Mouse (Mus musculus) kidney, embryonic 16.5 days (tissue): ENCODE results near the gene Nenf. TPM values are rescaled to one million over a fixed set of nuclear protein-coding genes. Genes with fewer than 3 reads are reported as not detected.

Experiments
- ATAC-seq: fragments of 200-750 bp; cut with Nextera tagmentation; 2 replicates; pipeline ENCODE4 v1.8.0; 2017; ENCODE audit warnings: moderate TSS enrichment; ENCODE audit not compliant: low FRiP score, low TSS enrichment
- H3K27ac ChIP-seq: fragments of 300-500 bp; sonication (generic); 2 replicates; pipeline ENCODE4 v1.5.1; 2014; ENCODE audit warnings: low read length
- H3K27me3 ChIP-seq: fragments of 300-500 bp; sonication (generic); 2 replicates; pipeline ENCODE4 v1.6.1; 2014; ENCODE audit warnings: low read length, control low read depth, mixed read lengths; ENCODE audit not compliant: insufficient read depth
- H3K36me3 ChIP-seq: fragments of 300-500 bp; sonication (generic); 2 replicates; pipeline ENCODE4 v1.6.1; 2014; ENCODE audit warnings: low read length, control low read depth, mixed read lengths; ENCODE audit not compliant: insufficient read depth
- H3K4me1 ChIP-seq: fragments of 300-500 bp; sonication (generic); 2 replicates; pipeline ENCODE4 v1.6.1; 2014; ENCODE audit warnings: low read length, control low read depth, mixed read lengths; ENCODE audit not compliant: insufficient read depth
- H3K4me2 ChIP-seq: fragments of 300-500 bp; sonication (generic); replicated peaks from 2 replicates; pipeline ENCODE4 v1.6.1; 2014; ENCODE audit warnings: low read depth, low read length
- H3K4me3 ChIP-seq: fragments of 300-500 bp; sonication (generic); 2 replicates; pipeline ENCODE4 v1.5.1; 2014; ENCODE audit warnings: mild to moderate bottlenecking, low read length
- H3K9ac ChIP-seq: fragments of 300-500 bp; sonication (generic); replicated peaks from 2 replicates; pipeline ENCODE4 v1.6.1; 2014; ENCODE audit warnings: low read length
- H3K9me3 ChIP-seq: fragments of 300-500 bp; sonication (generic); 2 replicates; pipeline ENCODE4 v1.6.1; 2016; ENCODE audit warnings: low read length, control low read depth
- WGBS: fragments of 180-500 bp; shearing (Covaris S2); extraction: QIAGEN DNeasy Blood & Tissue Kit; methylation state at CpG from one replicate; pipeline ENCODE4 v1.1.7; 2014; 5-methylcytosine and 5-hydroxymethylcytosine counted together
- polyA plus RNA-seq: library from polyadenylated mRNA; unstranded; fragments of >200 nt; fragmentation: Nextera tagmentation; extraction: Ambion mirVana; gene quantifications from 2 replicates; pipeline ENCODE4 v1.2.1, GENCODE M21; 2015

Nenf gene
- polyA plus RNA-seq, 1 experiment from 2014 or later = 92.6 TPM

DNA sequence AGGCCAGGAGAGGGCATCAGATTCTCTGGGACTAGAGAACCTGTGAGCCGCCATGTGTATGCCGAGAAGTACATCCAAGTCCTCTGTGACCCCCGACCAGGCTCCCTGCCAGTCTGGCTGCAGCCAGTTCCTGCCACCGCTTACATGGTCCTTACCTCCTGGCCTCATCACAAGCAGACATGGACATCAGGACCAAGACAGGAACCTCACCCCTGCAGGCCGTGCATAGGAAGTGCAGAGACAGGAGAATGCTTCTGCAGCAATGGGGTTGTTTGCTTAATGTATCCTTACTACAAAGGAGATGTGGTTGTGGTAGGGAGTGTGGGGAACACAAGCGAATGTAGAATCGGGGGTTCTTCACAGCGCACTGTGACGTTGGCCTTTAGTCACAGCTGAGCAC, 11.7 kb downstream of the Nenf start:
- ATAC-seq = no peak
- H3K27me3 ChIP-seq = no peaks in the 10 kb centered on the region
- H3K27ac ChIP-seq = no peak overlapping the region
- 0 out of 2 replicates have a peak, but pooled peaks cover 2% of the 10 kb centered on the region for H3K9me3 ChIP-seq
- H3K36me3 ChIP-seq = peaks cover 11% of the 10 kb centered on the region
- H3K4me3 ChIP-seq = no peak overlapping the region
- WGBS = 69% methylated on average over 9 of the region's 9 CpGs
- no peaks in the 10 kb centered on the region for H3K4me1 ChIP-seq
- H3K4me2 ChIP-seq = no peak overlapping the region
- no peak overlapping the region for H3K9ac ChIP-seq

DNA sequence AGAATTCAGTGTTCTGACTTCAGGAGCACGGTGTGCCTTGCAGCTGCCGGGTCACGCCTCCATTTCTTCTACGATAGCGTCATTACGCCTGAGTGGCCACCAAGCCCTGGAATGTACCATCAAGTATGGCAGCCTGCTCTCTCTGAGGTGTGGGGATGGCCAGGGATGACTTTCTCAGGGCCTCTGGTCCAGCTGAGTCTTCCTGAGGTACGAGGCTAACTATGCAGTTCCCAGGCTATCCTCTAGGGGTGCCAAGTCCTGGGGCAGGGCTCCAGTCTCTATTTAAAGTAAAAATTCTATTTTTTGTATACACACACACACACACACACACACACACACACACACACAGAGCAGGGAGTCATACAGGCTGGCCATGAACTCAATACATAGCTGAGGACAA, 12.4 kb downstream of the Nenf start:
- no peak overlapping the region for H3K9ac ChIP-seq
- no peak for ATAC-seq
- H3K4me3 ChIP-seq = no peak overlapping the region
- H3K27me3 ChIP-seq = no peaks in the 10 kb centered on the region
- WGBS = 66% methylated on average over 7 of the region's 7 CpGs
- peaks cover 11% of the 10 kb centered on the region for H3K36me3 ChIP-seq
- no peak overlapping the region for H3K27ac ChIP-seq
- H3K9me3 ChIP-seq = 0 out of 2 replicates have a peak, but pooled peaks cover 2% of the 10 kb centered on the region
- H3K4me1 ChIP-seq = no peaks in the 10 kb centered on the region
- no peak overlapping the region for H3K4me2 ChIP-seq

DNA sequence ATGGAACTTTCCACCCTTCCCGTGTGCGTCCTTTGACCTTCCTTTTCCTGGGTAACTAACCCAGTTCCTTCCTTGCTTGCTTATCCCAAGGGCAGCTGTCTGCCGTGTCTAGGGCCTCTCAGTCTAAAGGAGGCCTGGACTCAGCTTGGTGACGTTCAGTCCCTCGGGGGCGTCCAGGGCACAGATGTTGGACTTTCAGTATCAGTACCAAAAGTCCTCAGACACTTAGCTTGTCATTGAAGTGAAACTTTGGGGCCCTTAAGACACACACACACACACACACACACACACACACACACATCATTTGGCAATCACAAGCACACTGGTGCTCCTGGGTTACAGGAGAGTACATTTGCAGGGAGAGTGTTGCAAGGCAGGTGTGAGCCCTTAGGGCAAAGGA, 13.8 kb downstream of the Nenf start:
- Histone ChIP-seq H3K4me2 (no peak overlapping the region), H3K9me3 (0 out of 2 replicates have a peak, but pooled peaks cover 2% of the 10 kb centered on the region), H3K27me3 (no peaks in the 10 kb centered on the region), H3K9ac (no peak overlapping the region), H3K4me1 (no peaks in the 10 kb centered on the region), H3K27ac (no peak overlapping the region), H3K36me3 (peaks cover 11% of the 10 kb centered on the region), H3K4me3 (no peak overlapping the region)
- WGBS = 72% methylated on average over 6 of the region's 6 CpGs
- no peak for ATAC-seq

DNA sequence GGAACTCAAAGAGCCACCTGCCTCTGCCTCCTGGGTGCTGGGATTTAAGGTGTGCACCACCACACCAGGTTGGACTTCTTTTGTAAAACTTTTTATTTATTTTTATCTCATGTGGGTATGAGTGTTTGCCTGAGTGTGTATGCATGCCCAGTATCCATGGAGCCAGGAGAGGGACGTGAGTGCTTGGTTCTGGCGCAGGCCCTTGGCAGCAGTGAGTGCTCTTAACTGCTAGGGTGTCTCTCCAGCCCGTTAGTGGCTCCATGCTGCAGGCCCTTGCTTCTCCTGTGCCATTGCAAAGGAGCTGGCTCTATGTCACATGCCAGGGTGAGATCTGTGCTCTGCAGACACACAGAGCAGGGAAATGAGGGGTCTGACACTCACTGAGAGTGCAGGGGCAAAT, 14.3 kb downstream of the Nenf start:
- Histone ChIP-seq H3K4me3 (no peak overlapping the region), H3K9ac (no peak overlapping the region), H3K27me3 (no peaks in the 10 kb centered on the region), H3K4me2 (no peak overlapping the region), H3K9me3 (0 out of 2 replicates have a peak, but pooled peaks cover 2% of the 10 kb centered on the region), H3K36me3 (peaks cover 11% of the 10 kb centered on the region), H3K27ac (no peak overlapping the region), H3K4me1 (no peaks in the 10 kb centered on the region)
- ATAC-seq = no peak
- WGBS = 83% methylated on average over 3 of the region's 3 CpGs

DNA sequence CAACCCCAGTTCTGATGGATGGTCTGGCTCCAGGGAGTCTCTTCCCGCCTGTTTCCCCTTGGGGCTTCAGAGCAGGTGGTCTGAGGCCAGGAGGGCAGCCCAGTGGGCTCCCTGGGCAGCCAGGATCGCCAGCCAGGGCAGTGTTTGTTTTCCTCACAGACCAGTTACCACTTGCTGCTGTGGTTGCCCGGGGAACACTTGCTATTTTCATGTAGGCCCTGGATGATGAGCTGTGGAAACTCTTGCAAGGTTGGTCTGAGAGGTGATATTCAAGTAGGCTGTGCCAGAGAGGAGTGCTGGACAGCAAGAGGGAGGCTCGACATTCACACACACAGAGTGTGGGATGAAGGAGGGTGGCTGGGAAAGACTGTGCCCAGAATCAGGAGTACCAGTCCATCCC, 16.1 kb downstream of the Nenf start:
- Histone ChIP-seq H3K4me3 (no peak overlapping the region), H3K27ac (no peak overlapping the region), H3K4me1 (no peaks in the 10 kb centered on the region), H3K27me3 (no peaks in the 10 kb centered on the region), H3K36me3 (no peaks in the 10 kb centered on the region), H3K9ac (no peak overlapping the region), H3K9me3 (no peaks in the 10 kb centered on the region), H3K4me2 (no peak overlapping the region)
- no peak for ATAC-seq
- 32% methylated on average over 4 of the region's 4 CpGs for WGBS

DNA sequence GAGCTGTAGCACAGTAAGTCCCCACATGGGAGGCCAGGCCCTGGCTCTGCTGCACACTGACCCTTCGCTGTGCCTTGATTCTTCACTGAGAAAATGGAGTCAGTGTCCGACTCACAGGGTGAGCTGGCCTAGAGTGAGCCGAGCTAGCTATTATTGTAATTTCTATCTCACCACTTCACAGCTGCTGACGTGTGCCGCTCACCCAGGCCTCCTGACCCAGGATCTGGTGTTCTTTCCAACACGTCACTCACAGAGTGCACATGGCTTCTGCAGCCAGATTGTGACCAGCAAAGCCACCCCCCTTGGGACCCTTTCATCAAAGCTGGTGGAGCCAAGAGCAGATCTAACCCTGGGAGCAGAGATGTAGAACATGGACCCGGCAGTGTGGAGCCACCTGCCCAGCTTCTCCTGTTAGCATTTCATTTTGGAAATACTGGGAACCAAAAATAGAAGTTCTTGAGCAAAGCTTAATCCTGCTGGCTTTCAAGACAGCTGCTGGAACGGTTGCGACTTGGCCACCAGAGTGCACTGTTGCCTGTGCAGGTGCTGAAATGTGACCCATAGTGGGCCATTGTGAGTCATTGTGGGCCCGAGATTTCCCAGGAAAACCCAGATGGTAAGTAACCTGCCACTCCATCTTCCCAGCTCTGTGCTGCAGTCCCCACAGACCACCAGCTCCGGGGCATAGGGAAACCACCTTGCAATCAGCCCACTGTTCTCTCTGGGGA, 18.6 kb downstream of the Nenf start:
- Histone ChIP-seq H3K27me3 (no peaks in the 10 kb centered on the region), H3K4me3 (no peak overlapping the region), H3K4me1 (no peaks in the 10 kb centered on the region), H3K4me2 (no peak overlapping the region), H3K9ac (no peak overlapping the region), H3K9me3 (no peaks in the 10 kb centered on the region), H3K36me3 (no peaks in the 10 kb centered on the region), H3K27ac (no peak overlapping the region)
- no peak for ATAC-seq
- WGBS = 51% methylated on average over 11 of the region's 11 CpGs

DNA sequence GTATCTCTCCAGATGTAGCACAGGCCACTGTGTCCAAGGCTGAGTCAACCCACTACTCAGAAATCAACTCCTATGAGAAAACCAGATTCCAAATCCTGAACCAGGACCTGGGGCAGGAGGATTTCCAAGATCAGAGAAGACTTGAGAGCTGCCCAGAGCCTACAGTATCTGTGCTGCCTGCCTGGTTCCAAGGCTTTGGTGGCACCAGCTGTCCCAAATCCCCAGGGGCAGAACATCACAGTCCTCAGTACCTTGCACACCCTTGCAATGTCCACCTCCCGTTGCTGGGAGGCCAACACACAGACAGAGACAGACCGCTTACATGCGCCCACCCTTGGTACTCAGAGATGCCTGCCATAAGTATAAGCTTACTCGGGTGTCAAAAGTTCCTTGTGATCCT, 19.7 kb downstream of the Nenf start:
- no peak overlapping the region for H3K9ac ChIP-seq
- WGBS = 85% methylated on average over 4 of the region's 4 CpGs
- no peaks in the 10 kb centered on the region for H3K36me3 ChIP-seq
- H3K4me1 ChIP-seq = no peaks in the 10 kb centered on the region
- H3K4me3 ChIP-seq = no peak overlapping the region
- ATAC-seq = no peak
- no peak overlapping the region for H3K4me2 ChIP-seq
- H3K27me3 ChIP-seq = no peaks in the 10 kb centered on the region
- no peak overlapping the region for H3K27ac ChIP-seq
- no peaks in the 10 kb centered on the region for H3K9me3 ChIP-seq

DNA sequence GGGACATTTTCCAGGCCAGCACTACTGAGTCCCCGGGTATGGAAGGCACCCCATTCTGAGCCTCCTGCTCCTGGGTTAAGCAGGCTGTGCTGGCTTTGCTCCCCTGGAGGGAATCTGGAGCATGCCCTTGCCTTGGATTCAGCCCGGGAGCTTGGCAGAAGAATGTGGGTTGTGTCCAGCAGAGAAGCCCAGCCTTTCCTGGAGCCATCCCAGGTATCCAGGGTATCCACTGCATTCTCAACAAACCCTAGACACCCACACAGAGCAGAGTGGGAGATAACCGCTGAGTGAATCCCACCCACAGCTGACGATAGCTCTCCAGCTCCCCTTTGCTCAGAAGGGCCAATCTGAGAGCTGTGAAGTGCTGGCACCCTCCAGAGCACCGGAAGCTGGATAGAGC, 21.5 kb downstream of the Nenf start:
- Histone ChIP-seq H3K4me3 (no peak overlapping the region), H3K9me3 (no peaks in the 10 kb centered on the region), H3K27ac (no peak overlapping the region), H3K4me2 (no peak overlapping the region), H3K27me3 (no peaks in the 10 kb centered on the region), H3K36me3 (no peaks in the 10 kb centered on the region), H3K9ac (no peak overlapping the region), H3K4me1 (no peaks in the 10 kb centered on the region)
- 75% methylated on average over 5 of the region's 5 CpGs for WGBS
- no peak for ATAC-seq

DNA sequence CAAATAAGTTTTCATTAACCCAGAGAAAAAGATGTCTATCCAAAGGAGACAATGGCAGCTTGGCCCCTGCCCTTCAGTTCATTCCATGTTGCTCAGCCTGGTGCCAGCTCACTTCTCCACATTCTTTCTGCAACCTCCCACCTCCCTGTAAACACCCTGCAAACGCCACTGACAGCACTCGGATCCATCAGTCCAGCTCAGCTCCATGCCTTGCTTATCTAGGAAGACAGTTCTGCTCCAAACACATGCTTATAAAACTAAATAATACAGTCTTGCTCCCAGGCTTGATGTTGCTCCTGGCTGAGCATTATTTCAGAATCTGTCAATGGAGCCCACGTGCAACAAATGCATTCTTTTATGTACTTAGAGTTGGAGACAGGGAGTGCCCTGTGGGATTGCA, 22.2 kb downstream of the Nenf start:
- no peak overlapping the region for H3K27ac ChIP-seq
- no peak for ATAC-seq
- H3K9me3 ChIP-seq = no peaks in the 10 kb centered on the region
- H3K27me3 ChIP-seq = no peaks in the 10 kb centered on the region
- H3K36me3 ChIP-seq = no peaks in the 10 kb centered on the region
- no peak overlapping the region for H3K4me2 ChIP-seq
- no peak overlapping the region for H3K4me3 ChIP-seq
- no peak overlapping the region for H3K9ac ChIP-seq
- H3K4me1 ChIP-seq = no peaks in the 10 kb centered on the region
- WGBS = 34% methylated on average over 3 of the region's 3 CpGs

DNA sequence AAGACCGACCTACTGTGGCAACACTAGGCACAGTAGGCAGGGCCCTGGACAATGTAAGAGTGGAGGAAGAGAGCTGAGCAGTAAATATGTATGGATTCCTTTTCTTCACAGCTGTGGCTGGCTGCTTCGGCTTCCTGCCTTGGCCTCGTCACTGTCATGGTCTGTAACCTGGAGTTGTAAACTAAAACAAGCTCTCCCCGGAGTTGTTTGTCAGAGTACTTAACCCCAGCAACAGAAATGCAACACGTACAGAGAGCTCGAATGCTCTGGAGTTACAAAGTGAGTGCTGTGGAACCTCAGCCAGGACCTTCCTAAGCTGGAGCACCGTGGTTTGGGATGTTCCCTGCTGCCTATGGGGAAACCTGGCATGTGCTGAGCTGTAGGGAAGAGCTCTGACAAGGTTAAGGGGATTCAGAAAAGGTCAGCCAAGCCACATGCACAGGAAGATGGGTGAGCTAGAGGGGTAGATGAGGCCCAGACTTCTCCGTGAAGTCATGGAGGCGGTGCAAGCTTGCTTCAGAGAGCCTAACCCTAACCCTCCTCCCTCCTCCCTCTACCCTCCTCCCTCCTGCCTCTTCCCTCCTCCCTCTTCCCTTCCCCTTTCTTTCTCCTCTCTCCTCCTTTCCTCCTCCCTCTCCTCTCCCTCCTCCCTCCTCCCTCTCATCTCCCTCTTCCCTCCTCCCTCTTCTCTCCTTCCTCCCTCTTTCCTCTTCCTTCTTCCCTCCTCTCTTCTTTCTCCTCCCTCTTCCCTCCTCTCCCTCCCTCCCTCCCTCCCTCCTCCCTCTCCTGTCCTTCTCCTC, 23.8 kb downstream of the Nenf start:
- no peaks in the 10 kb centered on the region for H3K9me3 ChIP-seq
- no peak overlapping the region for H3K9ac ChIP-seq
- H3K36me3 ChIP-seq = no peaks in the 10 kb centered on the region
- no peaks in the 10 kb centered on the region for H3K4me1 ChIP-seq
- no peak overlapping the region for H3K4me3 ChIP-seq
- H3K27me3 ChIP-seq = no peaks in the 10 kb centered on the region
- WGBS = 33% methylated on average over 9 of the region's 9 CpGs
- no peak overlapping the region for H3K4me2 ChIP-seq
- no peak overlapping the region for H3K27ac ChIP-seq
- ATAC-seq = peak; percentile 30; the same call in 1 of the 2 replicates
